Comparison of ENCODE assay signal across 20 mouse cellular contexts in genomic region chr5:30594953-30595560, GRCm38 (mm10). TPM values are rescaled to one million over a fixed set of nuclear protein-coding genes. Genes with fewer than 3 reads are reported as not detected.
DNase-seq lines count a peak whose midpoint lies in the region; ATAC-seq and TF ChIP-seq lines count a peak whose summit lies in the region.
"Had no signal": no experiment of that assay in that cellular context is flagged by ENCODE, and none has a peak within 500 bp of the region (broad histone marks: within the 10 kb centered on the region; RNA-seq: fewer than 3 reads in every experiment).

No protein-coding gene starts in this region.

- TF ChIP-seq CTCF in liver, postnatal 0 days (IDR thresholded peaks at IDR 0.05; ENCODE audit: low read depth): no peak

- H3K9ac ChIP-seq in heart, embryonic 14.5 days (ENCODE audit: low read length): peak overlapping the region; percentile 61
- H3K9ac ChIP-seq in liver, postnatal 0 days (replicated peaks): no peak overlapping the region
- no peak overlapping the region for H3K9ac ChIP-seq in liver, embryonic 11.5 days (ENCODE audit: low read depth, low read length)
- H3K9ac ChIP-seq: neural tube, embryonic 12.5 days had no signal

- peak; percentile 50 for DNase-seq in adrenal gland, postnatal 14 days
- DNase-seq in adrenal gland, adult (ENCODE audit: inconsistent age in 2 of 2, low spot score in 1 of 2): no peak
- no peak for DNase-seq in heart, adult 11 months
- no peak for DNase-seq in liver, postnatal 0 days
- DNase-seq in liver, embryonic 11.5 days (ENCODE audit: low spot score): no peak
- DNase-seq: cerebellum, adult 18-20 months; right cerebral cortex, postnatal 25 days; thymus, postnatal 4 days had no signal

- peak overlapping the region; percentile 75 to 89 for H3K27ac ChIP-seq in heart, embryonic 14.5 days (replicated peaks in 1 of 2; ENCODE audit: control insufficient read depth in 1 of 2, insufficient read depth in 1 of 2, low read depth in 2 of 2, low read length in 2 of 2)
- H3K27ac ChIP-seq in liver, postnatal 0 days (ENCODE audit: low read depth): peak overlapping the region; percentile 74
- no peak overlapping the region for H3K27ac ChIP-seq in liver, embryonic 11.5 days (ENCODE audit: low read depth, low read length)
- H3K27ac ChIP-seq in brown adipose tissue, adult 24 weeks (replicated peaks; ENCODE audit: low read depth, low read length): peak overlapping the region; percentile 57
- H3K27ac ChIP-seq: layer of hippocampus, adult 2 months; left cerebral cortex, adult 2 months; neural tube, embryonic 12.5 days had no signal

- H3K4me1 ChIP-seq in heart, embryonic 14.5 days (ENCODE audit: control insufficient read depth in 2 of 2, insufficient read depth in 2 of 2, low read length in 2 of 2): peaks cover 43 to 57% of the 10 kb centered on the region in 2 experiments
- peaks cover 12% of the 10 kb centered on the region for H3K4me1 ChIP-seq in liver, postnatal 0 days (ENCODE audit: insufficient read depth)
- H3K4me1 ChIP-seq in liver, embryonic 11.5 days (replicated peaks; ENCODE audit: control insufficient read depth, insufficient read depth, low read length): 0 out of 2 replicates have a peak, but pooled peaks cover 5% of the 10 kb centered on the region
- peaks cover 8% of the 10 kb centered on the region for H3K4me1 ChIP-seq in brown adipose tissue, adult 24 weeks (ENCODE audit: control insufficient read depth, insufficient read depth, insufficient read length, low read length)
- H3K4me1 ChIP-seq: neural tube, embryonic 12.5 days had no signal

- TF ChIP-seq EP300 in liver, postnatal 0 days (IDR thresholded peaks at IDR 0.05; ENCODE audit: low read depth): no peak

- H3K27me3 ChIP-seq in heart, embryonic 14.5 days (ENCODE audit: control insufficient read depth, insufficient read depth, low read length): peaks cover 4% of the 10 kb centered on the region; the same call in 1 of the 2 replicates
- H3K27me3 ChIP-seq in liver, postnatal 0 days (ENCODE audit: insufficient read depth, low read length): peaks cover 9% of the 10 kb centered on the region
- peaks cover 10% of the 10 kb centered on the region for H3K27me3 ChIP-seq in liver, embryonic 11.5 days (replicated peaks; ENCODE audit: control insufficient read depth, insufficient read depth, low read length)

- 22% methylated on average over 6 of the region's 6 CpGs for WGBS in heart, embryonic 14.5 days
- WGBS in liver, postnatal 0 days (ENCODE audit: insufficient replicate concordance): 47% methylated on average over 6 of the region's 6 CpGs
- whole genome bisulfite sequencing in liver, embryonic 11.5 days: 47% methylated on average over 6 of the region's 6 CpGs

- H3K36me3 ChIP-seq in heart, embryonic 14.5 days (ENCODE audit: control insufficient read depth, insufficient read depth, low read length): no peaks in the 10 kb centered on the region
- no peaks in the 10 kb centered on the region for H3K36me3 ChIP-seq in liver, postnatal 0 days (replicated peaks; ENCODE audit: insufficient read depth, low read length)
- H3K36me3 ChIP-seq in liver, embryonic 11.5 days (ENCODE audit: control insufficient read depth, insufficient read depth, low read length): no peaks in the 10 kb centered on the region
- H3K36me3 ChIP-seq: neural tube, embryonic 12.5 days had no signal

- no peak for ATAC-seq in heart, embryonic 14.5 days (ENCODE audit: insufficient number of reproducible peaks, insufficient read depth, low FRiP score, low read depth)
- ATAC-seq in liver, postnatal 0 days: no peak
- ATAC-seq in liver, embryonic 11.5 days (replicated peaks; ENCODE audit: low FRiP score): no peak
- no peak for ATAC-seq in erythroid progenitor cell, adult 5-6 weeks (replicated peaks; ENCODE audit: low FRiP score, poor library complexity, severe bottlenecking)
- ATAC-seq: forebrain, embryonic 14.5 days had no signal

- no peak overlapping the region for H3K4me3 ChIP-seq in heart, embryonic 14.5 days (ENCODE audit: control insufficient read depth in 1 of 2, insufficient read depth in 1 of 2, low read depth in 1 of 2, low read length in 2 of 2)
- H3K4me3 ChIP-seq in liver, postnatal 0 days (ENCODE audit: low read depth, low read length): no peak overlapping the region
- no peak overlapping the region for H3K4me3 ChIP-seq in liver, embryonic 11.5 days (ENCODE audit: low read depth, low read length)
- H3K4me3 ChIP-seq in brown adipose tissue, adult 24 weeks (ENCODE audit: insufficient read depth, low read depth, low read length): no peak overlapping the region
- H3K4me3 ChIP-seq: layer of hippocampus, adult 2 months; left cerebral cortex, adult 2 months; neural tube, embryonic 12.5 days had no signal

- no peaks in the 10 kb centered on the region for H3K9me3 ChIP-seq in heart, embryonic 14.5 days (ENCODE audit: control insufficient read depth, low read length)
- no peaks in the 10 kb centered on the region for H3K9me3 ChIP-seq in liver, postnatal 0 days (ENCODE audit: low read length)
- H3K9me3 ChIP-seq in liver, embryonic 11.5 days (ENCODE audit: control insufficient read depth, low read length): no peaks in the 10 kb centered on the region
- H3K9me3 ChIP-seq: neural tube, embryonic 12.5 days had no signal

- H3K4me2 ChIP-seq in heart, embryonic 14.5 days (ENCODE audit: low read length): no peak overlapping the region
- no peak overlapping the region for H3K4me2 ChIP-seq in liver, postnatal 0 days (ENCODE audit: low read depth, low read length)
- H3K4me2 ChIP-seq in liver, embryonic 11.5 days: no peak overlapping the region
- H3K4me2 ChIP-seq: neural tube, embryonic 12.5 days had no signal

RNA-seq across cellular contexts. Expression of gene Kcnk3, which starts 7.1 kb away (rescaled TPM):
- total RNA-seq in adrenal gland, postnatal 14 days (2021): 678 and 701 TPM in 2 replicates
- 30.2 and 40.3 TPM in 2 replicates for polyA plus RNA-seq in heart, embryonic 14.5 days (2014; fragmentation: Nextera tagmentation; extraction: Ambion mirVana)
- polyA plus RNA-seq in liver, postnatal 0 days (2015; fragmentation: Nextera tagmentation; extraction: Ambion mirVana): 0.26 and 0.46 TPM in 2 replicates
- 0.75 and 1.6 TPM in 2 replicates for polyA plus RNA-seq in liver, embryonic 11.5 days (2014; fragmentation: Nextera tagmentation; extraction: Ambion mirVana)
- polyA plus RNA-seq in brown adipose tissue, adult 24 weeks (2012; ENCODE audit: insufficient read depth, insufficient read length, missing spikeins): 118 and 132 TPM in 2 replicates
- total RNA-seq in erythroid progenitor cell, adult 5-6 weeks (2015; ENCODE audit: low replicate concordance): not detected in 2 replicates
- not detected in 2 replicates for total RNA-seq in erythroid progenitor cell, adult 5-6 weeks (2017; ENCODE audit: low replicate concordance)
- total RNA-seq: common myeloid progenitor, adult 5-6 weeks had no signal

RNA-seq across cellular contexts. Expression of gene Cib4, which starts 49.4 kb away (rescaled TPM):
- 1.0 and 1.4 TPM in 2 replicates for total RNA-seq in adrenal gland, postnatal 14 days (2021)
- polyA plus RNA-seq in heart, embryonic 14.5 days (2014; fragmentation: Nextera tagmentation; extraction: Ambion mirVana): not detected in 2 replicates
- polyA plus RNA-seq in liver, postnatal 0 days (2015; fragmentation: Nextera tagmentation; extraction: Ambion mirVana): not detected in 2 replicates
- not detected in 2 replicates for polyA plus RNA-seq in liver, embryonic 11.5 days (2014; fragmentation: Nextera tagmentation; extraction: Ambion mirVana)
- not detected in 2 replicates for polyA plus RNA-seq in brown adipose tissue, adult 24 weeks (2012; ENCODE audit: insufficient read depth, insufficient read length, missing spikeins)
- not detected in 2 replicates for total RNA-seq in erythroid progenitor cell, adult 5-6 weeks (2015; ENCODE audit: low replicate concordance)
- total RNA-seq in erythroid progenitor cell, adult 5-6 weeks (2017; ENCODE audit: low replicate concordance): not detected in 2 replicates
- total RNA-seq: common myeloid progenitor, adult 5-6 weeks; ES-E14; layer of hippocampus, adult 2 months; left cerebral cortex, adult 2 months had no signal
- polyA plus RNA-seq: forebrain, embryonic 14.5 days; kidney, embryonic 14.5 days; limb, embryonic 11.5 days; liver, embryonic 16.5 days; neural tube, embryonic 12.5 days had no signal

RNA-seq across cellular contexts. Expression of gene Slc35f6, which starts 52.7 kb away (rescaled TPM):
- 33.9 and 38.9 TPM in 2 replicates for total RNA-seq in adrenal gland, postnatal 14 days (2021)
- polyA plus RNA-seq in heart, embryonic 14.5 days (2014; fragmentation: Nextera tagmentation; extraction: Ambion mirVana): 27.3 and 29.6 TPM in 2 replicates
- 13.8 and 14.2 TPM in 2 replicates for polyA plus RNA-seq in liver, postnatal 0 days (2015; fragmentation: Nextera tagmentation; extraction: Ambion mirVana)
- 17.6 and 18.6 TPM in 2 replicates for polyA plus RNA-seq in liver, embryonic 11.5 days (2014; fragmentation: Nextera tagmentation; extraction: Ambion mirVana)
- 20.9 and 21.8 TPM in 2 replicates for polyA plus RNA-seq in brown adipose tissue, adult 24 weeks (2012; ENCODE audit: insufficient read depth, insufficient read length, missing spikeins)
- total RNA-seq in erythroid progenitor cell, adult 5-6 weeks (2015; ENCODE audit: low replicate concordance): 9.4 and 13.4 TPM in 2 replicates
- 11.2 and 16.7 TPM in 2 replicates for total RNA-seq in erythroid progenitor cell, adult 5-6 weeks (2017; ENCODE audit: low replicate concordance)

Comparison
In these comparisons a context has a peak if more than half of its experiments do, and no peak if none do; other contexts are left out.
1. RNA of gene Kcnk3, which starts 7.1 kb away (polyA plus RNA-seq): 118 to 132 TPM in brown adipose tissue, adult 24 weeks and 30.2 to 40.3 TPM in heart, embryonic 14.5 days; 0.75 to 1.6 TPM in liver, embryonic 11.5 days and 0.26 to 0.46 TPM in liver, postnatal 0 days; every median in the first group is over 10 times any median in the second.